7 mouse cellular contexts compared by ENCODE assay signal in the genomic region with DNA sequence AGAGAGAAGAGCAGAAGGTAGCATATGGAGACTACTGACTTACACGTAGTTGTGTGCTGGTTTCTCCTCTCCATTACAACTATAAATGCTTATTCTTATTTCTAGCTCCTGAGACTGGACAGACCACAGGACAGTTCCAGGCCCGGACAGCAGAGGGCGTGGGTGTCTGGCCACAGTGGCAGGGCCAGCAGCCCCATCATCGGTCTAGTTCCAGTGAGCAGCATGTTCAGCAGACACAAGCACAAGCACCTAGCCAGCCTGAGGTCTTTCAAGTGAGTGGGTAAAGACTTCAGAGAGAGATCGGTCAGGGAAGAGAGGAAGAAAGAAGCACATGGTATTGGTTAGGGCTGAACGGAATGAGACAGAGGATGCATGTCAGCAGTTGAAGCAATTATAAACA. TPM values are rescaled to one million over a fixed set of nuclear protein-coding genes. Genes with fewer than 3 reads are reported as not detected.
A peak's percentile ranks its signal among the peaks of the same experiment; 100 is the strongest.
DNase-seq lines count a peak whose midpoint lies in the region; ATAC-seq lines count a peak whose summit lies in the region.

No protein-coding gene starts in this region.

- WGBS in liver, embryonic 13.5 days (ENCODE audit: insufficient replicate concordance): 68% methylated on average over 6 of the region's 6 CpGs

- H3K27me3 ChIP-seq in liver, embryonic 13.5 days: no peaks in the 10 kb centered on the region

- H3K4me1 ChIP-seq in liver, embryonic 13.5 days (replicated peaks): no peaks in the 10 kb centered on the region

- ATAC-seq in liver, embryonic 13.5 days (ENCODE audit: low read depth): no peak

- intact Hi-C loops in heart, postnatal 36 days (cut with DNase I): no loop called here

- DNase-seq in spleen, adult 18-20 months: peak; percentile 25 to 69
- DNase-seq in spleen, adult 12 weeks (ENCODE audit: low spot score): no peak
- DNase-seq in adrenal gland, postnatal 10 days: peak; percentile 80
- peak; percentile 63 for DNase-seq in embryo, embryonic 9.5 days (ENCODE audit: extremely low spot score)
- DNase-seq in heart, postnatal 36 days: peak; percentile 52 to 64
- peak; percentile 16 for DNase-seq in liver, embryonic 13.5 days
- DNase-seq in right cerebral cortex, adult 2 months (ENCODE audit: low spot score in 2 of 2): peak; percentile 50 to 57

- no peaks in the 10 kb centered on the region for H3K9me3 ChIP-seq in liver, embryonic 13.5 days (replicated peaks)

- peaks cover 69% of the 10 kb centered on the region for H3K36me3 ChIP-seq in liver, embryonic 13.5 days

- no peak overlapping the region for H3K9ac ChIP-seq in liver, embryonic 13.5 days

- H3K27ac ChIP-seq in liver, embryonic 13.5 days: no peak overlapping the region

- no peak overlapping the region for H3K4me3 ChIP-seq in liver, embryonic 13.5 days (replicated peaks)

- H3K4me2 ChIP-seq in liver, embryonic 13.5 days: no peak overlapping the region

RNA-seq across cellular contexts. Expression of a gene that starts 4.7 kb away (rescaled TPM):
- 10 to 100 TPM; 15.1 to 58.9 TPM for total RNA-seq in adrenal gland, postnatal 10 days (2021)
- 1 to 10 TPM; 9.5 to 9.6 TPM for total RNA-seq in heart, postnatal 36 days (2021)
- 1.7 and 1.9 TPM in 2 replicates for polyA plus RNA-seq in liver, embryonic 13.5 days (2015; fragmentation: Nextera tagmentation; extraction: Ambion mirVana)

RNA-seq across cellular contexts. Expression of a gene that starts 32.2 kb away (rescaled TPM):
- total RNA-seq in adrenal gland, postnatal 10 days (2021): 10 to 100 TPM; 18.8 to 23.5 TPM
- 10 to 100 TPM; 12.8 to 27.3 TPM for total RNA-seq in heart, postnatal 36 days (2021)
- polyA plus RNA-seq in liver, embryonic 13.5 days (2015; fragmentation: Nextera tagmentation; extraction: Ambion mirVana): 19.8 and 20.8 TPM in 2 replicates
